Mouse (Mus musculus): ENCODE measurements around the gene Zfp280d.

Gene Zfp280d

DNA sequence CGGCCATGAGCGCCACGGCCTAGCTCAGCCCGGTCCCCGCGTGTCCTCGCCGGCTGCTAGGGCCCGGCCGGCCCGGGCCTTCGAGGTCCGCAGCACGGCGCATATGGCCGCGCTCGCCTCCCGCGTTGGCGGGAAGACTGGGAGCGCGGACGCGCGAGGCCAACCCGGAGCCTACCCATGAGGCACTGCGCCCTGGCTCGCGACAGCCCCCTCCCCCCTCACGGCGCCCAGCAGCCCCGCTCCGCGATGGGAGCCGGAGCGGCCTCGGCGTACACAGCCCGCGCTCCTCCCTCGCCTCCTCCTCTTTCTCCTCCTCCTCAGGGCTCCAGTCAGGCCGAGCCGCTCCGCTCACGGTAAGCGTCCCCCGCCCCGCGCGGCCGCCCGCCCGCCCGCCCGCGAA lies at the start of gene Zfp280d:
Gene Zfp280d (plus strand): TSS at position 184 of the 400 bp plus-strand sequence.
- peak; percentile 95 to 96 for DNase-seq (ENCODE audit: low spot score in 2 of 2)

DNA sequence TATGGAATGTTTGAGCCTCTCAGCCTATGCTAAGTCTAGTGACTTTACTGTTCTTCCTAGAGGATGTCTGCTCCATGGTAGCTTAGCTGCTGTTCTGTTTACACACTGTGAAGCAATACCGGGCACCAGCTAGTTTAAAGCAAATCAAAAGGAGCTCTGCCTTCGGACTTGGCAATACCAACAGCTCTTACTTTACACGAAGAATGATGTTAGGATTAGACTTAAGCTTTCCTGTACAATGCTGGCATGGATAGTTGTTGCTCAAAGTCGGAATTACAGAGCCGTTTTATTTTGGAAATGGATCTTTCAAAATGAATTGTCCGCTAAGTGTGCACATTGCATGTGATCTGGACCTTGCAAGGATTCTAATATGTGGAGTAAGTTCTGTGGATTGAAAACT lies 48.1 kb upstream of the Zfp280d start:
- no peak for DNase-seq (ENCODE audit: low spot score in 2 of 2)

DNA sequence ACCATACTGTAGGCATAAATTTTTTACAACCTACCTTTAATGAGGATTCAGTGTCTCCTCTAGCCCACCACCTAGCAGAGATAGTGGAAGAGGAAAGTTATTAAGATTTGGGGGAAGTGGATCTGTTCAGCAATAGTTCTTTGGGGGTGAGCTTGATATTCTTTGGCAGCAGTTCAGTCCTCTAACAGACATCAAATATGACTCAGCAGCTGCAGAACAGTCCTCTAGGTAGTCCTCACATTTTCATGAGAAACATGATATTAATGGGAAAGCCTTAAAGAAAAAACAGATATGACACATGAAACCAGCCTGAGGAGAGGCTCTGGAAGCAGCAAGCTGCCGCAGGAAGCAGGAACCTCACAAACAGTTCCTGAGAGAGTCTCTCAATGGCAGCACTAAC lies 22.0 kb upstream of the Zfp280d start:
- no peak for DNase-seq (ENCODE audit: low spot score in 2 of 2)

DNA sequence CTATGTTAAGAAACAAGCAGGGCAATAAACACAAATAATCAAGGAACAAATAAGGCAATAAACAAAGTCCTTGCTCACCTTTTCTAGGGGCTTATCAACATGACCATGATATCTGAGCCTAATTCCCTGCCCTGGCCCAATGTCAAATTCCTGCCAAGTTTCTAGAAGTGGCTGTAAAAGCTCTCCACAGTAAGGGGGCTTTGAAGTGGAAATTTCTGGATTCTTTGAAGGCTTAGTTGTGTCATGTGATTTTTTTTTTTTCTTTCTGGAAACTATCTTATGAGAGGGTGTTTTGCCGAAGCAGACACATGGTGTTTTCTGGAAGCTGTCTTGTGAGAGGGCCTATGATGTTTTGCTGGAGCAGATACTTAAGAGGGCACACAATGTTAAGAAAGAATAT lies 19.4 kb upstream of the Zfp280d start:
- no peak for DNase-seq (ENCODE audit: low spot score in 2 of 2)

DNA sequence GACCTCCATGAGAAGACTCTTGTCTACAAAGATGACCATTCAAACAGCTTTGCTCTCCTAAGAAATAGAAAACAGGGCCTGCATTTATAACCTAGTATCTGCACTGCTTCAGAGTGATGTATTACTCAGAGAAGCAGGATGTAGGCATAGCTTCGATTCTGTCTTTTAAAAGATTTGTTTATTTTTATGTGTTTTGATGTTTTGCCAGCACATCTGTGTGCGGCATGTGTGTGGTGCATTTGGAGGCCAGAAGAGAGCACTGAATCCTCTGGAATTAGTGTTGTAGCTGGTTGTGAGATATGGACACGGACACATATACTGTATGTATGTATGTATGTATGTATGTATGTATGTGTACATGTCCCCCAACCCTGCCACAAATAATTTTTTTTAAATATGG lies 18.0 kb upstream of the Zfp280d start:
- DNase-seq (ENCODE audit: low spot score in 2 of 2): no peak

DNA sequence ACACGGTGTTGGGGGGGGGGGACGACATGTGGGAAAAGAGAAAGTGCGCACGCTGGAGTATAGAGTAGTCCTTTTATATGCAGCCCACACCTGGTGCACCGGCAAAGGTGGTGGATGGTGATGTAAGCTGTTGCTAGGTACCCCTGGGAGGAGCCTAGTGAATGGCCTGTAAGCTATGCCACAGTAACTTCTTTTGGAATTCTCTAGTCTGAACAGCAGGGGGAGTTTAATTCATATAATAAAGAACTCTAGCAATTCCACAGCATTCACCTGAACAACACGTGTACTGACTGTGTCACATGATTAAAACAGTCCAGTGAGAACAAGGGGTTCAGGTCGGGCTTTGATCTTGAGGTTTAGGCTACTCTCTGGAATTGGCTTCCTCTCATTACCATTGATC lies 14.3 kb upstream of the Zfp280d start:
- no peak for DNase-seq (ENCODE audit: low spot score in 2 of 2)

DNA sequence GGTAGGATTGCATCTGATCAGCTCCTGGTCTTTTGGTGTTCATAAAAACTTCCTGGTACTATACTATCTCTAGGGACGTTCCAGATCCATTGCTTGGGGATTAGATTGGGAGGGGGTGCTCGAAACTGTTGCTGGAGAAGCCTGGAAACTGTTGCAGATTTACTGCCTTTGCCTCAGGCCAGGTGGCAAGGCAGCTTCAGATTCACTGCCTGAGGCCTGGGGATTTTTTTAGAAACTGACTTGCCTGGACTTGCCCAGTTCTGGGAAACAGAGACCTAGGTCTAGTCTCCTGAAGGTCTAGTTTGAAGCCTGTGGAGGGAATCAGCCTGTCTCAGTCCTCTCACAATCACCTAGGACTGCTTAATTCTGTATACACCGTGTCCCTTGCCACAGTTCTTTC lies 9.8 kb upstream of the Zfp280d start:
- DNase-seq (ENCODE audit: low spot score in 2 of 2): no peak

DNA sequence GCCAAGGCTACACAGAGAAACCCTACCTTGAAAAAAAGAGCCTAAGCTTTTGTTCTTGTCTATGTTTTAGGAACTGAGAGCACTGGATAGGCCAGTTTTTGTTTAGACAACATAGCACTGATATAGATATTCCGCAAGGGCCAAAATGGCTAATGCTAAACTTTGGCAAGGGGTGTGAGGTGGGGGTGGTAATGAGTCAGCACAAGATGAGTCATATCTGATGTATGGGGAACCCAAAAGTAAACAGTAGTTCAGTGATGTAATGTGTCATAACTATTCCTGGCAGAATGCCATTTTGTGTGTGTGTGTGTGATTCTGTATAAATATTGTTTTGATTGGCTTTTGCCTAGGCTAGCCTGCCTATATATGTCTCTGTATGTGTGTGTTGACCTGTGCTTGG lies 4.5 kb upstream of the Zfp280d start:
- no peak for DNase-seq (ENCODE audit: low spot score in 2 of 2)

DNA sequence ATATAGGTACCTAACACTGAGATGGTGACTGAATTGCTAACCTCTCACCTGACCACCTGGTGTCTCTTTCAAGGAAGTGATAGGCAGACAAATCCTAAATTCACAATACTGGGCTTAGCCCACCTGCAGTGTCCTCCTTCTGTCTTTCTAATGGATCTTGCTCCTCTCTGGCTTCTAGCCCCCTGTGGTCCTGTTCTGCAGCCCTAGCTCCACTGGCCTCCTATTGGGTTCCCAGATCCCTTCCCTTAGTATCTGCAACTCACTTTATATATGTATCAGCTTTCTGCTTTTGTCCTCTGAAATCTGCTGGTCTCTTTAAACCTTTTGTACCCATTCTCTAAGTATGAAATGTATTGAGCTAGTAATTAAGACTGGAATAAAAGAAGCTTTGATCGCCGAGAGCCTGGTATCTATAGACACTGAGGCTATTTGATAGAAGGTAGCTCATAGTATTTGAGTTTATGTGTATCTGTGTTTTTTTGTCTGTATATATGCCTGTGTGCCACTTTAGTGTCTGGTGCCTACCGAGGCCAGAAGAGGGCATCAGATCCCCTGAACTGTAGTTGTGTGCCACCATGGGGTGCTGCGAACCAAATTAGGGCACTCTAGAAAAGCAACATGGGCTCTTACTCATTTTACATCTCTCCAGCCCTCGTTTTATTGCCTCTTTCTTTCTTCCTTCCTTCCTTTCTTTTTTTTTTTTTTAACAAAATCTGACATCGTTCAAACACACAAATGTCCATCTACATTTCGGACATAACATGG lies 832 bp upstream of the Zfp280d start:
- DNase-seq (ENCODE audit: low spot score in 2 of 2): no peak

DNA sequence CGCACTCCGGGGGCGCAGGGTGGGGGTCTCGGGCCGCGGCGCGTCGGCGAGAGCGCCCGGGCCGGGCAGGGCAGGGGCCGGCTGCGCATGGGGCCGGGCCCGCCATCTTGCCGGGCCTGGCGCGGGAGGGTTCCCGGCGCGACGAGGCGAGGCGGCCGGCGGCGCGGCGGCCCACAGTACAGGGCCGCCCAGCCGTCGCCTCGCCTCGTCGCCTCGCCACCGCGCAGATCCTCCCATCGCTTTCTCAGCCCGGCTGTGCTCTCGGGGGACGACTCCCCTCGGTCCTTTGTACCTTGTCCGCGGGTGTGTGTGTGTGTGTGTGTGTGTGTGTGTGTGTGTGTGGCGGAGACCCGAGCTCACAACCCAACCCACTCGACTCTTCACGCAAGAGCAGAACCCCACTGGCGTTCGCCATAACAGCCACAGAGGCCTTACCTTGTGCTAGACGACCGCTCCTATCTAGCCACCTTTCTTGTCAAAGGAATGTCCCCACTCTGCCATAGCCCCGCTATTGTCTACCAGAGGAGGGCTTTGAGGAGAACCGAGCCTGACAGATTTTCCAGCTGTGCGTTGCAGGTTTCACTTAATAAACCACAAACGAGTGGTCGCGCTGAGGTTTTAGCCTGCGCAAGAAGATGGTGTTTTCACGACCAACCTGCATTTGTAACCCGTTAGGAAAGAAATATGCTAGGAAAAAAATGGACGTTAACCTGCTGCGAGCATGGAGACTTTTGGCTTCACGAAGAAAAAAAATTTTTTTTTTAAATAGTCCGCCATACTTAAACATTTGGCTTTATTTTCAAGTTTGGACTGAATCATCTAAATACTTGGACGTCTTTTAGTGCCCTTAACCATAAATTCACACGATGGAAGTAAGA lies 680 bp downstream of the Zfp280d start:
- DNase-seq (ENCODE audit: low spot score in 2 of 2): peak; percentile 71

DNA sequence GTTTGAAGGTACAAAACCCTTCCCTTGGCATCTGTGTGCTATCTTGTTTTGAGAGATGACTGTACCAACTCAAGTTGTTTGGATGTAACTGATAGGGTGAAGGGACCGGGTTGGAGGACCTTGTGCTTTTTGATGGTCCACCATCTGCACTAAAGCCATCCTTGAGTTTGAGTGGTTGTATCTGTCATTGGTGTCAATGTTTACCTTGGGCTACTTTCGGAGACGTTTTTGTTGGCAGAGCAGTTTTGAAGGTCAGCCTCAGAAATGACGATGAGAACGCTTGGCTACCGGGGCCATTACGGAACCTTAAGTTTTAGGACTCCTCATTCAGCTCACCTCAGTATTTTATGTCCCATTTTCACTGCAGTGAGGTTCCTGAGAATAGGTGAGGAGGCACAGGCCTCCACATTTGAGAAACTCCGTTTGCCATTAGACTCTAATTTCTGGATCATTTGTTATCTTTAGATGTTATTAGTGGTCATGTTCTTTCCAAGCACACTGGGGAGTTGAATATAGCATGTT lies 1.4 kb downstream of the Zfp280d start:
- DNase-seq (ENCODE audit: low spot score in 2 of 2): no peak

DNA sequence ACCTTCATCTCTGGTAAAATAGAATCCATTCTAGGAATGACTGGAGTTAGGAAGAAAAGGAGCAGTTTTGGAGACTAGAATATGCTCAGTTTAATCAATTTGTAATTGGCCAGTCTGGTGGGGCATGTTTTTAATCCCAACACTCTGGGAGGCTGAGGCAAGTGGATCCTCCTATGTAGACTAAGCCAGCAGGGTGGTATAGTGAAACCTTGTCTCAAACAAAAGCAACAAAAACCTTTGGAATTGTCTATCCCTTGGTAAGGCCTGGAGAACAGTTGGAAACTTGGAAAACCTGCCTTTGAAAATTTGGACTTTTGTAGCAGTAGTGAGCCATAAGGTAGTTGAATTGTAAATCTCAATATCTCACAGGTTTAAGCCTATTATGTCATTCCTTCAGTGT lies 2.3 kb downstream of the Zfp280d start:
- DNase-seq (ENCODE audit: low spot score in 2 of 2): no peak

DNA sequence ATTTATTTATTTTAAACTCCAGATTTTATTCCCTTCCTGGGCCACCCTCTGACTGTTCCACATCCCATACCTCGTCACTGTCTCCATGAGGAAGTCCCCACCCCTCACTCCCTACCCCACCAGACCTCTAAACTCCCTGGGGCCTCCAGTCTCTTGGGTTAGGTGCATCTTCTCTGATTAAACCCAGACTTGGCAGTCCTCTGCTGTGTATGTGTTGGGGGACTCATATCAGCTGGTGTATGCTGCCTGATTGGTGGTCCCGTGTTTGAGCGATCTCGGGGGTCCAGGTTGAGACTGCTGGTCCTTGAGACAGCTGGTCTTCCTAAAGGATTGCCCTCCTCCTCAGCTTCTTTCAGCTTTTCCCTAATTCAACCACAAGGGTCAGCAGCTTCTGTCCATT lies 5.3 kb downstream of the Zfp280d start:
- DNase-seq (ENCODE audit: low spot score in 2 of 2): no peak

DNA sequence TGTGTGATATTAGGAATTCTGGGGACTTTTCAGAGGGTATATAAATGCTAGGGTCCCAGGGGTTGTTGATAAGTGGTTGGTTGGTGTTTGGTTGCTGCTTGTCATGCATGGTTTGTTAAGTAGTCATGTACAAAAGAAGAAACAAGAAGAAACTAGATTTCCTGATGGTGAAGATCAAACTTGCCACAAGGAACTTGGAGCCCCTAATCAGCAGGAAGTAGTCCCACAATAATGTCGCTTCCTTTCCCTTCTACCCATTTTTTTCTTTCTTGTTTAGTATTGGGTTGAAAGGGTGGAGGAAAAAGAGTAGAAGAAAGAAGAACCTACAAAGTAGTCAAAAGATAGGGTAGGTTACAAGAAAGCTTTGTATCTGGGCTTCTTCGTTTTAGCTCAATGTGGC lies 13.0 kb downstream of the Zfp280d start:
- no peak for DNase-seq (ENCODE audit: low spot score in 2 of 2)

DNA sequence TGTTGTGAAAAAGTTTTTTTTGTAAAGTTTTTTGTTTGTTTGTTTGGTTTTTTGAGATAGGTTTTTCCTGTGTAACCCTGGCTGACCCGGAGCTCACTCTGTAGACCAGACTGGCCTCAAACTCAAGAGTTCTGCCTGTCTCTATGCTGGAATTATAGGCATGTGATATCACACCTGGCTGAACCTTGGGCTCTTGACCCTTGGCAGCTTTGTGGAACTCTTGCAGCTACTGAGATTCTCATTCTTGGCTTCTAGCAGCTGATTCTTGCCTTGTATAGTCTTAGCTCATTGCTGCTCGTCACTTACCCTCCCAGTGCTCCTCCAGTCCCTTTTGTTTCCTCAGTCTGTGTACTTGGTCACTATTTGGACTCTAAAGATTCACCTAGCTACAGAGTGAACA lies 13.6 kb downstream of the Zfp280d start:
- DNase-seq (ENCODE audit: low spot score in 2 of 2): no peak

DNA sequence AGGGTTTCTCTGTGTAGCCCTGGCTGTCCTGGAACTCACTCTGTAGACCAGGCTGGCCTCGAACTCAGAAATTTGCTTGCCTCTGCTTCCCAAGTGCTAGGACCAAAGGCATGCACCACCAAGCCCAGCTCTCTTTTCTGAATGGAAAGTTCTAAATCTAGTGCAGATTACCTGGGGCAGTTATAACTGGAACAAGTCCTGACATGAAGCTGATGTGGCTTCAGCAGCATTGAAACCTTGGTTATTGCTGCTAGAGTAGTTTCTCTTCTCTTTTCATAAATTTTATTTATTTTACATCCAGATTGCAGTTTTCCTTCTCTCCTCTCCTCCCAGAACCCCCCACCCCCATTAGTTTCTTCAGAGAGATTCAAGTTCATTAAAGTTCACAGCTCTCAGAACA lies 14.4 kb downstream of the Zfp280d start:
- DNase-seq (ENCODE audit: low spot score in 2 of 2): no peak

DNA sequence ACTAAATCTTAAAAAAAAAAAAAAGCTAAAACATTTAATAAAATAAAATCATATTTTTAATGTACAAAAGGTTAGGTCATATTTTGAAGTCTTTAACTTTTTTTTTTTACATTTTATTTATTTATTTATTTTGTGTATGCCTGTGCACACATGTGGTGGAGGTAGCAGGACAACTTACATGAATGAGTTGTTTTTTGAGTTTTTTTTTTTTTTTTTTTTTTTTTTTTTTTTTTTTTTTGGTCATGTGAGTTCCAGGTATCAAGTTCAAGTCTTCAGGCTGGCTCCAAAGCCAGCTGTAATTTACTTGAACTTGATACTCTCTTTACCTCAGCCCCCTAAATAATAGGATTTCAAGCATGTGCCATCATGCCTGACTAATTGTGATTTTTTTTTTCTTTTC lies 19.4 kb downstream of the Zfp280d start:
- DNase-seq (ENCODE audit: low spot score in 2 of 2): no peak

DNA sequence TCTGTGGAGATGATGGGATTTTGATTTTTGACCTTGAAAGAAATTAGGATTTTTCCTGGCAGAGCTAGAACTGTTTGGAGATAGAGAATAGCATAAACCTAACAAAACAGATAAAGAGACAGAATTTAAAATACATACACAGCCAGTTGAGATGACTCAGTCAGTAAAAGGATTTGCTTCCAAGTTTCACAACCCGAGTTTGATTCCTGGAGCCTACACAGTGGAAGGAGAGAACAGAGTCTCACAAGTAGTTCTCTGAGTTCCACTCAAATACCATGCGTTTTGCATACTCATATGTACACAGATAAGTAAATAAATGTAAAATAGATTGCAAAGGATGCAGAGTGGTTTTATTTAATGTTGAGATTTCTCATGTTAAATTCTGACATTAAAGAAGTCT lies 35.1 kb downstream of the Zfp280d start:
- DNase-seq (ENCODE audit: low spot score in 2 of 2): no peak

DNA sequence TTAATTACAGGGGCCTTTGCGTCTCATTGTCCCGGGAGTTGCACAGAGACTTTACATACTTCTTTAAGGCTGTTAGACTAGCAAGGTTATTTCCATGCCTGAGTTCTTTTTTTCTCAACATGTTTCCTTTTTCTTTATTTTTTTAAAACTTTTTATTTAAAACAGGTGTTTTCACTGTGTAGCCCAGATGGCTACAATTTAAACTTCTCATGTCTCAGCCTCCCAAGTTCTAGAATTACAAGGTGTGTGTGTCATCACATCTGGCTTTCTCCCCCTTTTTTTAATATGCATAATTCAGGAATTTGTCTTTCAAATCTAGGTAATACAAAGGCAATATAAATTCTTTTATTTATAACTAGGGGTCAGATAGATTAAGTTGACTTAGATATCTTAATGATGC lies 58.6 kb downstream of the Zfp280d start:
- no peak for DNase-seq (ENCODE audit: low spot score in 2 of 2)

DNA sequence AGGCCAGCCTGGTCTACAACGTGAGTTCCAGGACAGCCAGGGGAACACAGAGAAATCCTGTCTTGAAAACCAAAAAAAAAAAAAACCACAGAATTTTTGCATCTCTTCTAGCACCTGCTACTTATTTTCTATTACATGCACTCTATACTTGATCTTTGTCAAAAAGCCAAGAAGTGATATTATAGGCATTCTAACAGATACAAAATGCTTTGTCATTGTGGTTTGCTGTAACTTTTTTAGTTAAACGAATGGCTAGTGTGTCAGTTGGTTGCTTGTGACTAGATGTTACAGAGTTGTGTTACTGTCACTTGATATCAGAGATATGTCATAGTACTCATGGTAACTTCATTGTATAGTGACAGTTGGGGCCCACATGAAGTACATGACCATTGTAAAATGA lies 61.4 kb downstream of the Zfp280d start:
- DNase-seq (ENCODE audit: low spot score in 2 of 2): no peak

DNA sequence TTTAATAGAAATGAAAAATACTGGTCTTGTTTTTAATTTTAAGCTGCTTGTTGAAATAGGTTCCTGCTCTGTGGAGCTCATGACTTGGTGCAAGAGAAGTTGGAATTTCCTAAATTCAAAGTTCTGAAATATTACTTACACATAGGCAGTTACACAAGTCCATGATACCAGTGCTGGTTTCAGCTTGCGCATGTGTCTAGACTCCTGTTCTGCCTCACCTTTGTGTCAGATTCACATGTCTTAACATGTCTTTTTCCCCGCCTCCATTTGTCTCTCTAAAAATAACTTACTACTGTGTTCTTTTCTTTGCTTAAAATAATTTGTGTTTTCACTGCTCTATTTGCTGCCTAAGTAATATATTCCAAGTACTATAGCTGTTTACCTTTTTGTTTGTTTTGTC lies 64.5 kb downstream of the Zfp280d start:
- no peak for DNase-seq (ENCODE audit: low spot score in 2 of 2)

DNA sequence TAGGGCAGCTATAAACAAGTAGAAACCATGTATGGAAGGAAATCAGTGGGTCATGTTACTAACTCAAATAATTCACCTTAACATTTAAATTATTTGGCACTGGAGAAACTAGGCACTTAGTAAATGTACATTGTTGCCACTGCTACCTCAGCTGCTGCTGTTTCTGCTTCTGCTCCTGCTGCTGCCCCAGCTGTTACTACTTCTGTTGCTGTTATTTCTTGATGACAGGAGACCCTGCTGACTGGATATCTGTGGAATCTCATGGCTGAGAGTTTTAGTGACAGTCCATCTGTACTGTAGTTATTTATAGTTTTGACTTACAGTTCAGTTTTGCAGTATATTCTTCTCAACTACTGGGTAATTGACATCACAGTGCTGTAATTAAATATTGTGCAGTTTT lies 69.2 kb downstream of the Zfp280d start:
- DNase-seq (ENCODE audit: low spot score in 2 of 2): peak in 1 of 2 experiments; percentile 46

DNA sequence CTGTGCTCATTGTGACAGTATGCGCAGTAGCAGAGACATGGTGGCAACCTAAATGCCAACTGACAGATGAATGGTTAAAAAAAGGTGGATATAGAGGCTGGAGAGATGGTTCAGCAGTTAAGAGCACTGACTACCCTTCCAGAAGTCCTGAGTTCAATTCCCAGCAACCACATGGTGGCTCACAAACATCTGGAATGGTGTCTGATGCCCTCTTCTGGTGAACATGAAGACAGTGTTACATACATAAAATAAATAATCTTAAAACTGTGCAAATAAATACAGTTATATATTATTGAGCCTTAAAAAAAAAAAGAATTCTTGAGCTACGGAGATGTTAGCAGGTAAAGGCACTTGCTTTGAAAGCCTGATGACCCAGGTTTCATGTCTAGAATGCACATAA lies 97.7 kb downstream of the Zfp280d start:
- peak in 1 of 2 experiments; percentile 9 for DNase-seq (ENCODE audit: low spot score in 2 of 2)

Data from right cerebral cortex, postnatal 10 days (tissue).